Mouse (Mus musculus) gastrocnemius, adult 2 months (tissue): Measurements from ENCODE around the gene Lin7c. TPM values are rescaled to one million over a fixed set of nuclear protein-coding genes. Genes with fewer than 3 reads are reported as not detected.

Experiments
- DNase-seq: peaks from one replicate; pipeline ENCODE4 v3.0.0; 2022
- H3K27ac ChIP-seq: fragments of 200-600 bp; 2 replicates; pipeline ENCODE4 v1.8.1; 2022; ENCODE audit warnings: mild to moderate bottlenecking
- H3K4me3 ChIP-seq: fragments of 200-600 bp; 2 replicates; pipeline ENCODE4 v1.8.1; 2022; ENCODE audit warnings: mild to moderate bottlenecking, moderate library complexity
- CTCF ChIP-seq: fragments of 200-600 bp; IDR thresholded peaks from 2 replicates; pipeline ENCODE4 v1.8.1; 2022; ENCODE audit warnings: antibody characterized with exemption, mild to moderate bottlenecking, moderate library complexity
- intact Hi-C: fragments of 180-260 bp; cut with DNase I; formaldehyde crosslinking; loops from one replicate; pipeline ENCODE4 v1.15.1; 2025
- total RNA-seq, 2 experiments: library from RNA; stranded (reverse); gene quantifications; 2 replicates each; pipeline ENCODE4 v1.2.3; 2021

Lin7c gene
- total RNA-seq, 2 experiments from 2014 or later = 27.5 to 32.9 TPM

GRCm38 (mm10) chr2:109891471-109891870 lies 818 bp downstream of the Lin7c start:
- no peak for DNase-seq
- H3K27ac ChIP-seq = peak overlapping the region; percentile 97
- intact Hi-C loops = no loop called here
- H3K4me3 ChIP-seq = peak overlapping the region; percentile 98
- no peak for TF ChIP-seq CTCF

DNA sequence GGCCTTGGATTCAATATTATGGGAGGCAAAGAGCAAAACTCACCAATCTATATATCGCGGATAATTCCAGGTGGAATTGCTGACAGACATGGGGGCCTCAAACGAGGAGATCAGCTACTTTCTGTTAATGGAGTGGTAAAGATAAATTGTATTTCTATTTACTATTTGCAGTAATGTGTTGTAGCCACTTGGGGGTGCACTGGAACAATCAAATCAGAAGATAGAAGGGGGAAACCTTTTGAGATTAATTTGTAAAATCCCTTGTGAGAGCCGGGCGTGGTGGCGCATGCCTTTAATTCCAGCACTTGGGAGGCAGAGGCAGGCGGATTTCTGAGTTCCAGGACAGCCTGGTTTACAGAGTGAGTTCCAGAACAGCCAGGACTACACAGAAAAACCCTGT lies 5.7 kb downstream of the Lin7c start:
- H3K27ac ChIP-seq = no peak overlapping the region
- intact Hi-C loops = no loop called here

GRCm38 (mm10) chr2:109902869-109903268 lies 12.2 kb downstream of the Lin7c start:
- intact Hi-C loops = loop anchor here (5.0 to 10.0 kb wide), 3 partner anchors 94 to 664 kb away; partner anchors contain the start of gene Fibin
- H3K4me3 ChIP-seq = no peak overlapping the region
- no peak overlapping the region for H3K27ac ChIP-seq
- no peak for TF ChIP-seq CTCF
- DNase-seq = no peak

More for the DNA sequence above, 5.7 kb downstream of the Lin7c start:
- TF ChIP-seq CTCF = peak; percentile 51
- no peak overlapping the region for H3K4me3 ChIP-seq
- DNase-seq = no peak

DNA sequence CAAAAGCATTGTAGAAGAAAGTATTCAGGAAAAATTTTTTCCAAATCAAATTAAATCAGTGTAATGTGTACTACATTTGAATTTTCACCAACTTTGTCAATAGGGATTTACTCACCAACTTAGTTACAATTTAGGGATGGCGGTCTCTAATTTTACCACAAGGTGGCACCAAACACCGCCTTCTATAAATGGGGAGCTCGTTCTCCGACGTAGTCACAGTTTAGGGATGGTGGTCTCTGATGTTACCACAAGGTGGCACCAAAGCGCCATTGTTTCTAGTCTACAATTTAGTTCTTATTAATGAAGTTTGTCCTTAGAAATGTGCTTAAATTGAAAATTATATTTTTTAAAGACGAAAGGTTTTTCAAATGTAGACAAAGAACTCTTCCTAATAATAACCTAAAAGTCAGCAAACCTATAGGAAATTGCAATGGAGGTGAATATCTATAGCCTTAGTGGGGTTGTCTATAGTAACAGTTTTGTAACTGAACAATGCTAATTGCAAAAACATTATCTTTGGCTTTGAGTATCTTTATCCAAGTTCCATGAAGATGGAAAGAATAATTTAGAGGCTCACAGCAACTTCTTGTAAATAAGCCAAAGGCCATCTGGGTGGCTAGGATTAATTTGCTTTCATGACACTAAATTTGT lies 13.6 kb downstream of the Lin7c start:
- TF ChIP-seq CTCF = no peak; the same call in 1 of the 2 replicates
- intact Hi-C loops = loop anchor here (1.0 to 10.0 kb wide), 4 partner anchors 93 to 663 kb away; partner anchors contain the start of gene Fibin
- H3K4me3 ChIP-seq = no peak overlapping the region
- DNase-seq = peak; percentile 82
- H3K27ac ChIP-seq = no peak overlapping the region

DNA sequence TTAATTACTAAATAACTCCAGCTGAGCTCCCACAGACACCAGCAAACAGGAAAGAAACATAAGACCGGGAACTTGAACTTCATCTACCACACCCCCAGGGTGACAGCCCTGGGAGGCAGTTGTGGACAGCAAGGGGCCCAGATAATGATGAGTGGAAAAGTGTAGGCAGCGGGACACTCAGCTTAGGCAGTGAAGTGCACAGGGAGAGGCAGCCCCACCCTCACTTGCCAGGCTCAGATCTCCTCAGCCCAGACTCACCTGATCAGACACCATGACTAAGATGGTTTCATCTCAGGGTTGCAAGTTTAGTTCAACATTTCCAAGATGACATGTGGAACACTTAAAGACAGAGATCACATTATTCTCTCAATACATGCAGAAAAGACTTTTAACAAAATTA lies 18.5 kb downstream of the Lin7c start:
- no peak for DNase-seq
- Histone ChIP-seq H3K4me3 (no peak overlapping the region), H3K27ac (no peak overlapping the region)
- intact Hi-C loops = loop anchor here (10.0 kb wide), 1 partner anchor 456 kb away; the partner anchor contains the start of gene Fibin
- no peak for TF ChIP-seq CTCF

- TF ChIP-seq CTCF = no peak
- intact Hi-C loops = no loop called here
- H3K4me3 ChIP-seq = no peak overlapping the region
- H3K27ac ChIP-seq = no peak overlapping the region
- DNase-seq = no peak
These were observed 21.6 kb downstream of the Lin7c start for GRCm38 (mm10) chr2:109912216-109912615.

- no peak for DNase-seq
- no peak for TF ChIP-seq CTCF
- intact Hi-C loops = no loop called here
- H3K4me3 ChIP-seq = no peak overlapping the region
- no peak overlapping the region for H3K27ac ChIP-seq
These were observed 22.1 kb downstream of the Lin7c start for GRCm38 (mm10) chr2:109912766-109913165.

DNA sequence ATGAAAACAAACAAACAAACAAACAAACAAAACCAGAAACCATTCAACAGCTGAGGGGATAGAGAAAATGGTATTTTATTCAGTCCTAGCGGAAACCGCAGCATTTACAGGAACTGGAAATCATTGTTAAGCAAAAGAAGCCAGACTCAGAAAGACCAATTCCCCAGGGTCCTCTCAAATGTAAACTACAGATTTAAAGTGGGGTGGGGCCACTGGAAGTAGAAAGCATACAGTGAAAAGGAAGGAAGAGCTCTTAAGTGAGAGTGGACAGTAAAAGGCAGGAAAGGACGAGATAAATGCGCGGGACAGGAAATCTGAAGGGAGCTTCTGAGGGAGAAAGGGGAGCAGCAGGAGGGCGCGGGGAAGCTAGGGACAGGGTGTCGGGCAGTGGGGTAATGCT lies 22.6 kb downstream of the Lin7c start:
- no peak for TF ChIP-seq CTCF
- Histone ChIP-seq H3K4me3 (no peak overlapping the region), H3K27ac (no peak overlapping the region)
- intact Hi-C loops = no loop called here
- DNase-seq = no peak

GRCm38 (mm10) chr2:109914601-109915000 lies 23.9 kb downstream of the Lin7c start:
- Histone ChIP-seq H3K27ac (no peak overlapping the region), H3K4me3 (no peak overlapping the region)
- no peak for TF ChIP-seq CTCF
- intact Hi-C loops = no loop called here
- no peak for DNase-seq

DNA sequence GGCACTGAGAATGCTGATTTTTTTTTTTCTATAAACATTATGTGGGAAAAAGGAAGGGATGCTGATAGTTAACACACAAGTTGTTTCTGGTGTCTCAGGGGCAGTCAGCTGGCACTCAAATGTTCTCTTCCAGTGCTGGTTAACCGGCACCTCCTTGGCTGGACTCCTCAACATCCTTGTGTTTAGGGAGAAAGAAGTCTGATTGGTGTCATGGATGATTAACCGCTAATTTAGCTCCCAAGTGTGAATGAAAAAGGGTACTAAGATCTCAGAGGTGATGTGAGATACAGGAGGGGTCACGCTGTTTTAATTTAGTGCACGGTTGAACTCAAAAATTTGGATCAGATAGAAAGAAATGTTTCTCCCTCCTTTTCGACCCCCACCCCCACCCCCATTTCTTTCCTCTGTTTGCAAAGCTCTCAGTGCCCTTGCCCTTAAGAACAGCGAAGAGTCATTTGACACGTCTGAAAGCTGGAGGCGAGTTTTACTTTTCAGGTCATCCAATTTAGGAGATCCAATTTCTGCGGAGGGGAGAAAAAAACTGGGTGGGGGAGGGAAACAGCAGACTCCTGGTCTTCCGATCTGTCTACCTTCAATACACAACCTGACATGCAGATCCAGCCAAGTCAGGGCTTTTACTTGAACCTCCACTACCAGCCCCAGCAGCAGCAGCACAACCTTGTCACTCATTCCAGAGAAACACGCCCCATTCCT lies 26.3 kb downstream of the Lin7c start:
- Histone ChIP-seq H3K27ac (peak overlapping the region; percentile 91), H3K4me3 (peak overlapping the region; percentile 97)
- TF ChIP-seq CTCF = no peak
- intact Hi-C loops = loop anchor here (2.0 to 5.0 kb wide), 3 partner anchors 40 to 102 kb away; no protein-coding TSS in a partner anchor
- no peak for DNase-seq

DNA sequence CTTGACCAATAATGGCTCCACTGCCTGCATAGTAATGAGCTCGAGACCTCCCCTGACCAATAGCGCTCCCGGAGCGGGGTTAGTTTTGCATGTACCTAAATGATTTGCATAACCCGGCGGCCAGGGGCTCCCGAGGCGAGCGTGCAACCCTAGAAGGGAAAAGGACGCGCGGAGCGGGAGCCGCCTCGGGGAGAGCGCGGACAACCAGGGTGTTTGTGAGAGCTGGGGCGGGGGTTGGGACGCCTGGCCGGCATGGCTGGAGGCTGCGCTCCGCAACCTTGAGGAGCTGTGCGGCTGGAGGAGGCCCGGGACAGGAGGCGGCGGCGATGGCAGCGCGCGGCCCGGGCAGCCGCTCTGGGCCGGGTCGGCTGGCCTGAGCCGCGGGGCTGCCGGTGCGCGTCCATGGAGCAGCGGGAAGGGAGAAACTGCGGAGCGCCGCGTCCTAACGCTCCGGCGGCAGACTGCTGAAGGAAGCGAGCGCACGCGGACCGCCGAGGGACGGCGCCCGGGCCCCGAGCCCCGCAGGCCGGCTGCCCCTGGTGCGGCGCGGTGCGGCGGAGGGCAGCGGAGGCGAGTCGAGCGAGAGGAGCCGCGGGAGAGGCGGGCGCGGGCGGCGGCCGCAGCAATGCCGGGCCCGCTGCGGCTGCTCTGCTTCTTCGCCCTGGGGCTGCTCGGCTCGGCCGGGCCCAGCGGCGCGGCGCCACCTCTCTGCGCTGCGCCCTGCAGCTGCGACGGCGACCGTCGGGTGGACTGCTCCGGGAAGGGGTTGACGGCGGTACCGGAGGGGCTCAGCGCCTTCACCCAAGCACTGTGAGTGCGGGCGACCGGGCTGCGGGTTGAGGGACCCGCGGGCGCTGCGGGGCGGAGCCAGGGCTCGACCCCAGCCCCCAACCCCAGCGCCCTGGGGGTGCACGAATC lies 27.1 kb downstream of the Lin7c start, which contains the start of gene Lgr4:
TSS of gene Lgr4 (plus strand) at position 152 of the 918 bp plus-strand sequence.
- peak; percentile 97 for DNase-seq
- peak within 1 kb of the TSS; percentile 97 for H3K4me3 ChIP-seq
- intact Hi-C loops = loop anchor here (2.0 to 5.0 kb wide), 3 partner anchors 40 to 101 kb away; no protein-coding TSS in a partner anchor
- H3K27ac ChIP-seq = peak within 1 kb of the TSS; percentile 91
- TF ChIP-seq CTCF = peak; percentile 17; the same call in 1 of the 2 replicates
